33 mouse cellular contexts compared by ENCODE assay signal in genomic region chr5:113345781-113346180, GRCm38 (mm10). TPM values are rescaled to one million over a fixed set of nuclear protein-coding genes. Genes with fewer than 3 reads are reported as not detected.
DNase-seq lines count a peak whose midpoint lies in the region; ATAC-seq and TF ChIP-seq lines count a peak whose summit lies in the region.
"Had no signal": no experiment of that assay in that cellular context is flagged by ENCODE, and none has a peak within 500 bp of the region (broad histone marks: within the 10 kb centered on the region; RNA-seq: fewer than 3 reads in every experiment).

No protein-coding gene starts in this region.

- no peak overlapping the region for H3K27ac ChIP-seq in forebrain, embryonic 12.5 days
- H3K27ac ChIP-seq in forebrain, postnatal 0 days (ENCODE audit: low read depth, low read length): no peak overlapping the region
- H3K27ac ChIP-seq in midbrain, embryonic 15.5 days: no peak overlapping the region
- H3K27ac ChIP-seq in midbrain, embryonic 13.5 days: no peak overlapping the region
- H3K27ac ChIP-seq in neural tube, embryonic 15.5 days (replicated peaks): no peak overlapping the region
- H3K27ac ChIP-seq: embryonic facial prominence, embryonic 15.5 days; limb, embryonic 13.5 days; liver, embryonic 12.5 days; stomach, embryonic 15.5 days had no signal

- 3% methylated on average over 11 of the region's 11 CpGs for WGBS in forebrain, embryonic 12.5 days
- WGBS in forebrain, postnatal 0 days: 9% methylated on average over 11 of the region's 11 CpGs
- 5% methylated on average over 11 of the region's 11 CpGs for WGBS in midbrain, embryonic 15.5 days
- WGBS in midbrain, embryonic 13.5 days: 5% methylated on average over 11 of the region's 11 CpGs
- WGBS in neural tube, embryonic 15.5 days: 7% methylated on average over 11 of the region's 11 CpGs

- TF ChIP-seq CTCF in forebrain, postnatal 0 days (IDR thresholded peaks at IDR 0.05; ENCODE audit: low read depth): no peak

- ATAC-seq in forebrain, embryonic 12.5 days (ENCODE audit: low FRiP score): no peak
- ATAC-seq in forebrain, postnatal 0 days: no peak
- no peak for ATAC-seq in midbrain, embryonic 15.5 days (replicated peaks)
- no peak for ATAC-seq in midbrain, embryonic 13.5 days
- no peak for ATAC-seq in neural tube, embryonic 15.5 days (ENCODE audit: low FRiP score)
- ATAC-seq in megakaryocyte progenitor cell, adult 5-6 weeks (replicated peaks; ENCODE audit: poor library complexity): no peak
- ATAC-seq: CD4-positive, CD25-positive, alpha-beta regulatory T cell, adult 4 months; liver, embryonic 12.5 days had no signal

- H3K9ac ChIP-seq in forebrain, embryonic 12.5 days: no peak overlapping the region
- no peak overlapping the region for H3K9ac ChIP-seq in forebrain, postnatal 0 days
- no peak overlapping the region for H3K9ac ChIP-seq in midbrain, embryonic 15.5 days
- H3K9ac ChIP-seq in midbrain, embryonic 13.5 days (replicated peaks): no peak overlapping the region
- H3K9ac ChIP-seq in neural tube, embryonic 15.5 days (replicated peaks): no peak overlapping the region
- H3K9ac ChIP-seq: embryonic facial prominence, embryonic 15.5 days; limb, embryonic 13.5 days; liver, embryonic 12.5 days; stomach, embryonic 15.5 days had no signal

- no peaks in the 10 kb centered on the region for H3K36me3 ChIP-seq in forebrain, embryonic 12.5 days (replicated peaks)
- no peaks in the 10 kb centered on the region for H3K36me3 ChIP-seq in forebrain, postnatal 0 days (ENCODE audit: insufficient read depth)
- no peaks in the 10 kb centered on the region for H3K36me3 ChIP-seq in midbrain, embryonic 15.5 days (replicated peaks)
- H3K36me3 ChIP-seq in midbrain, embryonic 13.5 days: no peaks in the 10 kb centered on the region
- H3K36me3 ChIP-seq in neural tube, embryonic 15.5 days: no peaks in the 10 kb centered on the region
- H3K36me3 ChIP-seq: embryonic facial prominence, embryonic 15.5 days; limb, embryonic 13.5 days; liver, embryonic 12.5 days; stomach, embryonic 15.5 days had no signal

- peaks cover 76% of the 10 kb centered on the region for H3K27me3 ChIP-seq in forebrain, embryonic 12.5 days
- peaks cover 13% of the 10 kb centered on the region for H3K27me3 ChIP-seq in forebrain, postnatal 0 days (ENCODE audit: insufficient read depth, low read length)
- peaks cover 45% of the 10 kb centered on the region for H3K27me3 ChIP-seq in midbrain, embryonic 15.5 days (replicated peaks)
- H3K27me3 ChIP-seq in midbrain, embryonic 13.5 days: peaks cover 81% of the 10 kb centered on the region
- H3K27me3 ChIP-seq in neural tube, embryonic 15.5 days (replicated peaks): peaks cover 65% of the 10 kb centered on the region

- peak overlapping the region; percentile 10; the same call in 1 of the 2 replicates for H3K4me3 ChIP-seq in forebrain, embryonic 12.5 days (replicated peaks)
- no peak overlapping the region for H3K4me3 ChIP-seq in forebrain, postnatal 0 days (ENCODE audit: low read depth, low read length)
- H3K4me3 ChIP-seq in midbrain, embryonic 15.5 days: no peak overlapping the region
- no peak overlapping the region for H3K4me3 ChIP-seq in midbrain, embryonic 13.5 days (replicated peaks)
- no peak overlapping the region for H3K4me3 ChIP-seq in neural tube, embryonic 15.5 days (replicated peaks)
- H3K4me3 ChIP-seq: embryonic facial prominence, embryonic 15.5 days; limb, embryonic 13.5 days; liver, embryonic 12.5 days; stomach, embryonic 15.5 days had no signal

- H3K4me1 ChIP-seq in forebrain, embryonic 12.5 days: peaks cover 47% of the 10 kb centered on the region
- H3K4me1 ChIP-seq in forebrain, postnatal 0 days (ENCODE audit: insufficient read depth): no peaks in the 10 kb centered on the region
- peaks cover 34% of the 10 kb centered on the region for H3K4me1 ChIP-seq in midbrain, embryonic 15.5 days
- H3K4me1 ChIP-seq in midbrain, embryonic 13.5 days (replicated peaks): peaks cover 42% of the 10 kb centered on the region
- peaks cover 30% of the 10 kb centered on the region for H3K4me1 ChIP-seq in neural tube, embryonic 15.5 days
- H3K4me1 ChIP-seq: liver, embryonic 12.5 days; stomach, embryonic 15.5 days had no signal

- no peak for DNase-seq in forebrain, postnatal 0 days
- peak; percentile 95 for DNase-seq in R1 (ENCODE audit: low read depth, low spot score)
- DNase-seq: adrenal gland, postnatal 25 days; cerebellum, adult 8-10 months; cerebellum, postnatal 36 days; embryo, embryonic 11 days; gastrocnemius, postnatal 10 days; kidney, adult 11 months; kidney, postnatal 4 days; lung, adult 18-20 months; lung, postnatal 10 days; right cerebral cortex, postnatal 4 days had no signal

- no peaks in the 10 kb centered on the region for H3K9me3 ChIP-seq in forebrain, embryonic 12.5 days
- no peaks in the 10 kb centered on the region for H3K9me3 ChIP-seq in forebrain, postnatal 0 days (ENCODE audit: low read length)
- H3K9me3 ChIP-seq in midbrain, embryonic 15.5 days: no peaks in the 10 kb centered on the region
- H3K9me3 ChIP-seq in midbrain, embryonic 13.5 days: no peaks in the 10 kb centered on the region
- no peaks in the 10 kb centered on the region for H3K9me3 ChIP-seq in neural tube, embryonic 15.5 days (replicated peaks)
- H3K9me3 ChIP-seq: embryonic facial prominence, embryonic 15.5 days; limb, embryonic 13.5 days; liver, embryonic 12.5 days; stomach, embryonic 15.5 days had no signal

- H3K4me2 ChIP-seq in forebrain, embryonic 12.5 days: peak overlapping the region; percentile 28; the same call in 1 of the 2 replicates
- H3K4me2 ChIP-seq in forebrain, postnatal 0 days (ENCODE audit: low read depth): no peak overlapping the region
- peak overlapping the region; percentile 22; the same call in 1 of the 2 replicates for H3K4me2 ChIP-seq in midbrain, embryonic 15.5 days
- no peak overlapping the region for H3K4me2 ChIP-seq in midbrain, embryonic 13.5 days (replicated peaks)
- H3K4me2 ChIP-seq in neural tube, embryonic 15.5 days: peak overlapping the region; percentile 5; the same call in 1 of the 2 replicates
- H3K4me2 ChIP-seq: embryonic facial prominence, embryonic 15.5 days; heart, embryonic 11.5 days; limb, embryonic 13.5 days; liver, embryonic 12.5 days; stomach, embryonic 15.5 days had no signal

RNA-seq across cellular contexts. Expression of gene Aym1, which starts 11.3 kb away (rescaled TPM):
- not detected in 2 replicates for polyA plus RNA-seq in forebrain, embryonic 12.5 days (2016; fragmentation: Nextera tagmentation; extraction: Ambion mirVana)
- not detected in 2 replicates for total RNA-seq in forebrain, postnatal 0 days (2014; rRNA removed)
- not detected in 2 replicates for polyA plus RNA-seq in forebrain, postnatal 0 days (2015; fragmentation: Nextera tagmentation; extraction: Ambion mirVana)
- not detected in 2 replicates for polyA plus RNA-seq in midbrain, embryonic 15.5 days (2015; fragmentation: Nextera tagmentation; extraction: Ambion mirVana)
- polyA plus RNA-seq in midbrain, embryonic 13.5 days (2015; fragmentation: Nextera tagmentation; extraction: Ambion mirVana): not detected in 2 replicates
- not detected in 2 replicates for polyA plus RNA-seq in neural tube, embryonic 15.5 days (2015; fragmentation: Nextera tagmentation; extraction: Ambion mirVana)
- not detected in 2 replicates for total RNA-seq in megakaryocyte progenitor cell, adult 5-6 weeks (2015)
- not detected in 2 replicates for total RNA-seq in megakaryocyte progenitor cell, adult 5-6 weeks (2017)
- total RNA-seq: adrenal gland, postnatal 25 days; gastrocnemius, postnatal 10 days; granulocyte monocyte progenitor cell, adult 5-6 weeks; hematopoietic stem cell, adult 5-6 weeks; left cerebral cortex, postnatal 25 days; monocyte, adult 5-6 weeks had no signal
- polyA plus RNA-seq: brain, embryonic 14.5 days; CD4-positive, CD25-positive, alpha-beta regulatory T cell, adult 4 months; embryonic facial prominence, embryonic 15.5 days; heart, embryonic 11.5 days; heart, postnatal 0 days; kidney, embryonic 16.5 days; limb, embryonic 13.5 days; liver, embryonic 12.5 days; neural tube, embryonic 11.5 days; stomach, embryonic 15.5 days; thymus, postnatal 0 days; urinary bladder, adult 2 months had no signal

RNA-seq across cellular contexts. Expression of gene Sgsm1, which starts 35.2 kb away (rescaled TPM):
- polyA plus RNA-seq in forebrain, embryonic 12.5 days (2016; fragmentation: Nextera tagmentation; extraction: Ambion mirVana): 14.3 and 14.8 TPM in 2 replicates
- 42.0 and 48.7 TPM in 2 replicates for total RNA-seq in forebrain, postnatal 0 days (2014; rRNA removed)
- 10.1 and 16.5 TPM in 2 replicates for polyA plus RNA-seq in forebrain, postnatal 0 days (2015; fragmentation: Nextera tagmentation; extraction: Ambion mirVana)
- polyA plus RNA-seq in midbrain, embryonic 15.5 days (2015; fragmentation: Nextera tagmentation; extraction: Ambion mirVana): 23.9 and 27.4 TPM in 2 replicates
- polyA plus RNA-seq in midbrain, embryonic 13.5 days (2015; fragmentation: Nextera tagmentation; extraction: Ambion mirVana): 17.2 and 17.4 TPM in 2 replicates
- 16.8 and 20.0 TPM in 2 replicates for polyA plus RNA-seq in neural tube, embryonic 15.5 days (2015; fragmentation: Nextera tagmentation; extraction: Ambion mirVana)
- 0.67 TPM in 1 of 2 replicates, not detected in the other for total RNA-seq in megakaryocyte progenitor cell, adult 5-6 weeks (2015)
- not detected in 2 replicates for total RNA-seq in megakaryocyte progenitor cell, adult 5-6 weeks (2017)
- total RNA-seq: granulocyte monocyte progenitor cell, adult 5-6 weeks; monocyte, adult 5-6 weeks had no signal
- polyA plus RNA-seq: CD4-positive, CD25-positive, alpha-beta regulatory T cell, adult 4 months had no signal

Comparison
In these comparisons a context has a peak if more than half of its experiments do, and no peak if none do; other contexts are left out.
1. H3K4me2 ChIP-seq: peak in forebrain, embryonic 12.5 days (single experiment), midbrain, embryonic 15.5 days (single experiment) and neural tube, embryonic 15.5 days (single experiment); none in forebrain, postnatal 0 days (single experiment) and midbrain, embryonic 13.5 days (single experiment).